Mouse (Mus musculus) frontal cortex, postnatal 36 days (tissue): ENCODE data around the gene Gpr142.

Experiments
- DNase-seq, 2 experiments: peaks; one replicate each; pipeline ENCODE4 v3.0.0; 2022; ENCODE audit warnings: low spot score in 2 of 2

Gpr142 gene

GRCm38 (mm10) chr11:114798624-114799023 is at the start of gene Gpr142:
TSS of gene Gpr142 (plus strand) at chr11:114798924.
- DNase-seq = no peak

- peak in 1 of 2 experiments; percentile 19 for DNase-seq
Measured at GRCm38 (mm10) chr11:114764820-114765818, 33.6 kb upstream of the Gpr142 start, which contains the start of gene Kif19a. TSS of gene Kif19a (plus strand) at chr11:114765388.

GRCm38 (mm10) chr11:114769911-114770310 is 28.8 kb upstream of the Gpr142 start:
- no peak for DNase-seq

- no peak for DNase-seq
Measured at GRCm38 (mm10) chr11:114771896-114772295, 26.8 kb upstream of the Gpr142 start.

GRCm38 (mm10) chr11:114780076-114780475 is 18.6 kb upstream of the Gpr142 start:
- DNase-seq = no peak

GRCm38 (mm10) chr11:114785892-114786291 is 12.8 kb upstream of the Gpr142 start:
- no peak for DNase-seq

GRCm38 (mm10) chr11:114786326-114786725 is 12.4 kb upstream of the Gpr142 start:
- DNase-seq = peak; percentile 63 to 73

- no peak for DNase-seq
Measured at GRCm38 (mm10) chr11:114787611-114788010, 11.1 kb upstream of the Gpr142 start.

- DNase-seq = peak; percentile 76 to 80
Measured at GRCm38 (mm10) chr11:114789061-114789714, 9.5 kb upstream of the Gpr142 start.

- no peak for DNase-seq
Measured at GRCm38 (mm10) chr11:114789716-114790115, 9.0 kb upstream of the Gpr142 start.

GRCm38 (mm10) chr11:114790171-114790570 is 8.6 kb upstream of the Gpr142 start:
- DNase-seq = no peak

- DNase-seq = no peak
Measured at GRCm38 (mm10) chr11:114790841-114791240, 7.9 kb upstream of the Gpr142 start.

GRCm38 (mm10) chr11:114791351-114791889 is 7.3 kb upstream of the Gpr142 start:
- DNase-seq = no peak

- peak in 1 of 2 experiments; percentile 39 for DNase-seq
Measured at GRCm38 (mm10) chr11:114791891-114792411, 6.8 kb upstream of the Gpr142 start.

GRCm38 (mm10) chr11:114792931-114793494 is 5.7 kb upstream of the Gpr142 start:
- peak in 1 of 2 experiments; percentile 49 for DNase-seq

- no peak for DNase-seq
Measured at GRCm38 (mm10) chr11:114793868-114794545, 4.7 kb upstream of the Gpr142 start.

GRCm38 (mm10) chr11:114794691-114795090 is 4.0 kb upstream of the Gpr142 start:
- DNase-seq = no peak

- peak; percentile 89 to 96 for DNase-seq
Measured at GRCm38 (mm10) chr11:114795231-114795746, 3.4 kb upstream of the Gpr142 start.

- DNase-seq = peak; percentile 51 to 68
Measured at GRCm38 (mm10) chr11:114795848-114796322, 2.8 kb upstream of the Gpr142 start, which contains the start of gene Btbd17. TSS of gene Btbd17 (minus strand) at chr11:114795945.

- no peak for DNase-seq
Measured at GRCm38 (mm10) chr11:114797176-114797575, 1.5 kb upstream of the Gpr142 start.

- DNase-seq = no peak
Measured at GRCm38 (mm10) chr11:114797981-114798380, 743 bp upstream of the Gpr142 start.
